Mouse (Mus musculus): ENCODE results near the gene Lrrc29. TPM values are rescaled to one million over a fixed set of nuclear protein-coding genes. Genes with fewer than 3 reads are reported as not detected.

Lrrc29 gene
- polyA plus RNA-seq, 1 experiment: 1.6 TPM

DNA sequence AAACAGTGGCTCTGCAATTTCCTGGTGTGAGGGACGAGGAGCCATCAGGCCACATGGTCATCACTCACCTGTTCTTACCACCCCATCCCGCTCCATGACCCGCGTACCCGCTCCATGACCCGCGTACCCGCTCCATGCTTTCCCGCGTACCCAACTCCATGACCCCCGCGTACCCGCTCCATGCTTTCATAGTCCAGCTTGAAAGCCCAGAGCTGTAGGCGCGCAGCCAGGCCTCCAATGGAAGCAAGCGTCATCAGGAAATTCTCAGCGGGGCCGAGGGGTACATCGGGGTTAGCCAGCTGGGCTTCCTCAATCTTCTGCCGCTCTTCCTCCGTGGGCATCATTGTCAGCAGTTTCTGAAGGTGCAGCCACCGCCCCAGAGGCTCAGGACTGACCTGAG lies 5.4 kb upstream of the Lrrc29 start:
- Histone ChIP-seq H3K27ac (ENCODE audit: insufficient read depth, low read length) (no peak overlapping the region), H3K4me3 (ENCODE audit: insufficient read depth, low read length) (no peak overlapping the region), H3K4me1 (ENCODE audit: control insufficient read depth, insufficient read depth, low read length) (peaks cover 3% of the 10 kb centered on the region; the same call in 1 of the 2 replicates)
- TF ChIP-seq CTCF (IDR thresholded peaks at IDR 0.05; ENCODE audit: borderline replicate concordance, insufficient read depth, low read length): no peak
- no peak for TF ChIP-seq POLR2A (IDR thresholded peaks at IDR 0.05; ENCODE audit: low read depth, low read length)

DNA sequence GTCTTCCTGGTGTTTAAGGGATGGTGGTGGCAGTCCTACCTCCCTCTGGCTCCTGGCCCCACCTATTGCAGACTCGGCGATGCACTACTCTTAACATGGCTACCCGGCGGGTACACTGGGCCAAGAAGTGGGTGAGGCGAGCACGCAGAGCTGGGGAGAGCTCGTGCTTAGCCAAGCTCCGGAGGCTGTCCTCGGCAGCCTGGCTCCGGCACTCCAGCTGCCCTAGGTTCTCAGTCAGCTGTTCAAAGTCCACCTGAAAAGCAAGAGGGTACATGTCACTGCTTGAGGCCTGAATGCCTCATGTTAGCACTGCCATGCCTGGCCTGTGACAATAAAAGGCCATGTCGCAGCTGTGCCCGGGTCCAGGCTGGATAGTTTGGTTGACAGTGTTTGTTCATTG lies 4.2 kb upstream of the Lrrc29 start:
- TF ChIP-seq POLR2A (IDR thresholded peaks at IDR 0.05; ENCODE audit: low read depth, low read length): no peak
- no peak for TF ChIP-seq CTCF (IDR thresholded peaks at IDR 0.05; ENCODE audit: borderline replicate concordance, insufficient read depth, low read length)
- Histone ChIP-seq H3K27ac (ENCODE audit: insufficient read depth, low read length) (no peak overlapping the region), H3K4me1 (ENCODE audit: control insufficient read depth, insufficient read depth, low read length) (peaks cover 3% of the 10 kb centered on the region; the same call in 1 of the 2 replicates), H3K4me3 (ENCODE audit: insufficient read depth, low read length) (no peak overlapping the region)

DNA sequence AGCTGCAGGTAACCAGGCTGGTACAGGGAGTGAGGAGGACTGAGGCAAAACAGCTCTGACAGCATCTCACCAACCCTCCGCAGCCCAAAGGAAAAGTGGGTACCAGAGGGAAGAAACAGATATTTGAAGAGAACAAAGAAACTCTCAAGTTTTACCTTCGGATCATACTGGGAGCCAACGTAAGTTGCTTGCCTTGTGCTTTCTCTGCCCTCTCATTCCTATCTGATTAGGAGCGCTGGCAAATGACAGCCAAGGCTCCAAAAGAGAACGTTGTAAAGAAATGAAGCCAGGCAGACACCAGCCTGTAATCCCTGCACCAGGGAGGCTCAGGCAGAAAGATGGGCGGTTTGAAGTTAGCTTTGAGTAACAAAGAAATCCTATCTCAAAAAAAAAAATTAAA lies 890 bp upstream of the Lrrc29 start:
- Histone ChIP-seq H3K4me1 (ENCODE audit: control insufficient read depth, insufficient read depth, low read length) (peaks cover 3% of the 10 kb centered on the region; the same call in 1 of the 2 replicates), H3K27ac (ENCODE audit: insufficient read depth, low read length) (peak overlapping the region; percentile 74; the same call in 1 of the 2 replicates), H3K4me3 (ENCODE audit: insufficient read depth, low read length) (peak overlapping the region; percentile 60)
- TF ChIP-seq POLR2A (IDR thresholded peaks at IDR 0.05; ENCODE audit: low read depth, low read length) (no peak), CTCF (IDR thresholded peaks at IDR 0.05; ENCODE audit: borderline replicate concordance, insufficient read depth, low read length) (no peak)

DNA sequence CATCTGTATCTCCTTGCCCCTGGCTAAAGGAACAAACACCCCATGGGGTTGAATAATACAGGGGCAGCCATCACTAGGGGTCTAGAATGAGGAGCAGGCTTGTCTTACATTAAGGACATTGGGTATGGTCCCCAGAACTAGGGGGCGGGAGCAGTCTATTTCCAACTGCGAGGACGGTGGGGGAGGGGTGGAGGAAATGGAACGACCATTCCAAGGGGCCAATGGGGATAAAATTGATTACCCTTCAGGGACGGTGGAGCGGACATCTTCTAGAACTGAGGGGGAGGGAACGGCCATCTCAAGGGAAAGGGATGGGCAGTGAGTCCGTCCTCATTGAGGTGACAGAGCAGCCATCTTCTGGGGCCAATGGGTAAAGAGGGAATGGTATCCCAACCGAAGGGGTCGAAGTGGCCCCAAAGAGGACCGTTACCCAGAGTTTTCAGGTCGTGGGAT lies 411 bp downstream of the Lrrc29 start:
- peak overlapping the region; percentile 65 for H3K4me3 ChIP-seq (ENCODE audit: insufficient read depth, low read length)
- TF ChIP-seq CTCF (IDR thresholded peaks at IDR 0.05; ENCODE audit: borderline replicate concordance, insufficient read depth, low read length) (no peak), POLR2A (IDR thresholded peaks at IDR 0.05; ENCODE audit: low read depth, low read length) (no peak)
- H3K27ac ChIP-seq (ENCODE audit: insufficient read depth, low read length): no peak overlapping the region
- peaks cover 3% of the 10 kb centered on the region; the same call in 1 of the 2 replicates for H3K4me1 ChIP-seq (ENCODE audit: control insufficient read depth, insufficient read depth, low read length)

DNA sequence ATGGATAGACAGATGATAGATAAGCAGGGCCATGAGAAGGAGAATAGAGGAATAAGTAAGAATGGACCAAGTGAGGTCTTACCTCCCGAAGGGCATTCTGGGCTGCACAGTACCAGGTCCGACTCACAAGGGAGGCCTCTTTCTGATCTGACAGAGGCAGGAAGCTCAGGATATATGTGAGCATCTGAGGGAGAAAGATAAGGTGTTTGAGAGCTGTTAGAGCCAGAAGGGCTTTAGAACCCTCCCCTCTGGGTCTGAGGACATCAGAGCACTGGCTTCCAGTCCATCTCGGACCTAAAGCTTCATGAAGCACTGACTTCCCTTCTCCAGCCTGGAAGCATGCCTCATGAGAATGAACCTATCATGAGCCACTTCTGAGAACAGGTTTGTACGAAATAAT lies 2.9 kb downstream of the Lrrc29 start:
- TF ChIP-seq POLR2A (IDR thresholded peaks at IDR 0.05; ENCODE audit: low read depth, low read length): no peak
- no peak for TF ChIP-seq CTCF (IDR thresholded peaks at IDR 0.05; ENCODE audit: borderline replicate concordance, insufficient read depth, low read length)
- Histone ChIP-seq H3K4me3 (ENCODE audit: insufficient read depth, low read length) (no peak overlapping the region), H3K27ac (ENCODE audit: insufficient read depth, low read length) (no peak overlapping the region), H3K4me1 (ENCODE audit: control insufficient read depth, insufficient read depth, low read length) (peaks cover 3% of the 10 kb centered on the region; the same call in 1 of the 2 replicates)

DNA sequence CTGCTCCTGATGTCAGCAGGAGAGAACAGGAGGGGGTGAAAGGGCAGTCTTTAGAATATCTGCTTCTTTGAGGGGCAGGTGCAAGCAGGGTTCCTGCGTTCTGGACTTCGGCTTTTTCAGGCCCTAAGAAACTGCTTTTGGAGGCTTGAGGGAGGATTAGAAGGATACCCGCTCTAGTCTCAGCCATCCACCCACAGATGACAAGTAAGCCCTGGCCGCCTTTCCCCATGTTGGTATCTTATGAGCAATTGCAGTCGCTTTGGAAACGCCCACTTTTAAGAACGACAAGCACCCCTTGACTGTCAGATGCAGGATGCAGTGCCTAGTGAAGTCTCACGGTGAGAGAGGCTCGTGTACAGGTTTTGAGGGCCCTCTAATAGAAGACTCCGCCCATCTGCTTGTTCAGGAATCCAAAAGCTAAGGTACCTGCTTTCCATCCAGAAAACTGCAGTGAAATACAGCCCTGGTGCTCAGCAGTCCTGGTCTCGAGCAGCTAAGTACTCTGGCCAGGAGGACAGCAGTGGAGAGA lies 7.4 kb downstream of the Lrrc29 start:
- no peak for TF ChIP-seq CTCF (IDR thresholded peaks at IDR 0.05; ENCODE audit: borderline replicate concordance, insufficient read depth, low read length)
- TF ChIP-seq POLR2A (IDR thresholded peaks at IDR 0.05; ENCODE audit: low read depth, low read length): no peak
- Histone ChIP-seq H3K27ac (ENCODE audit: insufficient read depth, low read length) (no peak overlapping the region), H3K4me1 (ENCODE audit: control insufficient read depth, insufficient read depth, low read length) (no peaks in the 10 kb centered on the region), H3K4me3 (ENCODE audit: insufficient read depth, low read length) (no peak overlapping the region)

DNA sequence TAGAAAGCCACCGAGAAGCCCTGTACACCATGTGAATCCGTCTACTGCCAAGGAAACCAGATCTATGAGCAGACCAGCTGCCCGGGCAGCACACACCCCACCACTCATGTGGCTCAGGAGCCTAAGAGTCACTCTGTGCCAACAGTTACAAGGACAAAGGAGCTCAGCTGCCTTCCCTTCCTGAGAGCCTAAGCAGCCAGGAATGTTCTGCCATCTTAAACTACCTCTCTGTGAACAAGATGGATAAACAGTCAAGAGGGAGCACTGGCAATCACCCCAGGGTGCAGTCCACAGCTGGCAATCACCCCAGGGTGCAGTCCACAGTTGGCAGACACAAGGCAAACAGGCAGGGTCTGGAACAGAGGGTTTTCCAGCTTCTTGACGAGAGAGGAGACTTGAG lies 8.1 kb downstream of the Lrrc29 start:
- no peak for TF ChIP-seq POLR2A (IDR thresholded peaks at IDR 0.05; ENCODE audit: low read depth, low read length)
- TF ChIP-seq CTCF (IDR thresholded peaks at IDR 0.05; ENCODE audit: borderline replicate concordance, insufficient read depth, low read length): no peak
- no peak overlapping the region for H3K4me3 ChIP-seq (ENCODE audit: insufficient read depth, low read length)

DNA sequence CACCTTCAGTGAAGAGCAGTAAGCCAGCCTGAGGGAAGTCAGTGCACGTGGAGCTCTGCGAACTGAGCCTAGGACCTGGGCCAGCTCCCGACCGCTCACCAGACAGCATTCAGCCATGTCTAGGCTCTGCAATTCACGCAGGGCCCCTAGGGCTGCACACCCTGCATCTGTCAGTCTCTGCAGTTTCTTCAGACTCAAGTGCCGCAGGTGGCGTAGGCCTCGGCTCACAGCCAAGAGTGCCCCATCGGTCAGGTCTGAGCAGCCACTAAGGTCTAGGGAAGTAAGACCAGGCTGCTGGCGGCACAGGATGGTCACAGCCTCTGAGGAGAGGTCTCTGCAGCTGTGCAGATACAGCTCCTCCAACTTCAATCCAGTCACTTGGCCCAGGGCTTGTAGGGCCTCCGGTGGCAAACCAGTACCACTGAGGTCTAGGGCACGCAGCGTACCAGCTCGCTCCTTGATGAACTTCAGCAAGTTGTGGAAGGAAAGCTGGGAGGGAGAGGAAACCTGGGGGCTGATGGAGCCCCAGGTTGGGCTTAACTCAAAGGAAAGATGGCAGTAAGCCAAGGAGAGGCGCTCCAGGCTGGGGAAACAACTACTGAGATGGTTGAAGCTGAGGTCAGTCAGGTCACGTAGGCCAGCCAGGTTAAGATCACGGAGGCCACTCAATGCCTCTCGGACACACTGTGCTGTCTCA lies 10.9 kb downstream of the Lrrc29 start:
- TF ChIP-seq POLR2A (IDR thresholded peaks at IDR 0.05; ENCODE audit: low read depth, low read length): no peak
- TF ChIP-seq CTCF (IDR thresholded peaks at IDR 0.05; ENCODE audit: borderline replicate concordance, insufficient read depth, low read length): no peak
- Histone ChIP-seq H3K27ac (ENCODE audit: insufficient read depth, low read length) (no peak overlapping the region), H3K4me3 (ENCODE audit: insufficient read depth, low read length) (no peak overlapping the region), H3K4me1 (ENCODE audit: control insufficient read depth, insufficient read depth, low read length) (no peaks in the 10 kb centered on the region)

More for the DNA sequence above, 8.1 kb downstream of the Lrrc29 start:
- Histone ChIP-seq H3K4me1 (ENCODE audit: control insufficient read depth, insufficient read depth, low read length) (no peaks in the 10 kb centered on the region), H3K27ac (ENCODE audit: insufficient read depth, low read length) (no peak overlapping the region)

DNA sequence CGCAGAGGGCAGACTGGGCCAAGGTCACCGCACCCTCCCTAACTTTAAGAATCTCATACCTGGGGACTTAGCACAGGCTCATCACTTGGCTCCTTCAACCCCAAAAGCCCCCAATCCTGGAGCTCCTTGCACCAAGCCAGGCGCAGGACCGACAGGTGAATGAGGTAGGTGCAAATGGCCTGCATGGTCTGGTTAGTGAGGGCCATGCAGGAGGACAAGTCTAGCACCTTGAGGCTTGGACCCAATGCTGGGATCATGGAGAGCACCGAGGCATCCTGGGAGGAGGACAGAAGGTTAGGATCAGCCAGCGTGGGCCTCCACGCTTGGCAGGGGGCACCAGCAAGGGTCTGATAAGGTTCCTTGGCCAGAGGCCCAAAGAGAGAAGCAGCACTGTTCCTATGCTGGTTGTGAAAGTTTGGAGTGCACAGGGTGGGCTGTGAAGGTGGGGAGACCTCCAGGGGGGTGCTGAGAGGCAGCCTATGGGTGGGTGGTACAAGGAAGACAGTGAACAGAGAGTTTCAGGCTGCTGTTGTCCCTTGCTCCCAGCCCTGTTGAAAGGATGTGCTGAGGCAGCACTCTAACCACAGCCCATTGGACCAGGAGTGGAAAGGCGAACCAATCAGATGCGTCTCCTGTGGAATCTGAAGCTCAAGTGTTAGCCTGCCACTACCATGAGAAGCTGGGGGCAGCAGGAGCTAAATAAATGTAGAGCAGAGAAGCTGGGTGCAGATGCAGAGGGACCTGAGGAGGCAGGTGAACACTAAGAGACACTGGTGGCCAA lies 12.3 kb downstream of the Lrrc29 start:
- TF ChIP-seq POLR2A (IDR thresholded peaks at IDR 0.05; ENCODE audit: low read depth, low read length): no peak
- H3K27ac ChIP-seq (ENCODE audit: insufficient read depth, low read length): no peak overlapping the region
- no peak overlapping the region for H3K4me3 ChIP-seq (ENCODE audit: insufficient read depth, low read length)
- no peaks in the 10 kb centered on the region for H3K4me1 ChIP-seq (ENCODE audit: control insufficient read depth, insufficient read depth, low read length)

Data from embryonic fibroblast, embryonic 13.5 days (primary cell).